Mouse (Mus musculus) layer of hippocampus, adult 18-20 months (tissue): ENCODE data around the gene Neurog2. TPM values are rescaled to one million over a fixed set of nuclear protein-coding genes. Genes with fewer than 3 reads are reported as not detected.

ENCODE experiments used
- DNase-seq, 2 experiments: peaks; one replicate each; pipeline ENCODE4 v3.0.0; 2022; ENCODE audit warnings: low spot score in 2 of 2
- total RNA-seq, 2 experiments: library from RNA; stranded (reverse); gene quantifications; 2 replicates each; pipeline ENCODE4 v1.2.3; 2021

The Neurog2 gene
- total RNA-seq, 2 experiments from 2014 or later: 0.71 to 1.5 TPM

DNA sequence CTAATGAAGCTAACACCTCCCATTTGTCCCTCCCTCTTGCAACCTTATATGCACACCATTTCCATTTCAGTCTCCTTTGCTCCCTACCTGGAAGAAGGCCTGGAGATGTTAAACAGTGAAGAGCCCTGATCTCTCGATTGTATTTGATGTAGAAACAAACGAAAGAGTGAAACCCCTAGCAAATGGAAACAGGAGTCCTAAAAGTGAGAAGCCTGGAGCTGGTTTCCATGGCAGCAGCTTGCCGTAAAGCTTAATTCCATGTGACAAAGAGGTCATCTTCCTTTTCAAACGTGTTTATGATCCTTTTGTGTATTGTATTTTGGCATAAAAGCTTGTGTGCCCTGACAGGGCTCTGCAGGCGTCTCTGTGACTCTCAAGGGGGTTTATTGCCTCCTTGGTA is 9.3 kb downstream of the Neurog2 start:
- no peak for DNase-seq

DNA sequence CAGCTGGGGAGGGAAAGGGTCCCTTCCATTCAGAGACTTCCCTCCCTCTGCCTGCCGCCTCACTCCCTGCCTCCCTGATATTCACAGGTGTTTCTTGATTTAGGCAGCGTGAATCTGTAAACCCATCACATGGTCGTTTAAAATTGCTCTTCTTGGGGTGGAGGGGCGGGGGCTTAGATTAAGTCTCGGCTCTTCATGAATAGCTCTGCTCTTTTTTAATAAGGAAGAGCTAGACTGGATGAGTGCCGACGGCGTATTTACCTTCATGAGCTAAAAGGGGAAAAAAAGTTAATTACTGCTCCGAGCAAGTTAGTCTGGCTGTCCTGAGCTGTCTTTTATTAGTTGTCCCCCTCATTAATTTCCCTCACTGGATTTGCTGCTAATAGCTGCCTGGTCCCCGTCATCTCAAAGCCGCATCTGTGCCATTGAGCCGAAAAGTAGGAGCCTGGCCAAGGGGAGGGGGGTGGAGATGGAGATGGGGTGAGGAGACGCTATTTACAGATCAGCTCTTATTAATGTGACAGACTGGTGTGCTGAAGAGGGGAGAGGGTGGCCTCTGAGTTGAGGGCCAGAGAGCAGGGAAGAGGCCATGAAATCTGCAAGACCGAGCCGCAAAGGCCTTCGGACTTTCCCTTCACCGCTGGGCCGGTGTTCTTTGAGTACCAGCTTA is 13.4 kb downstream of the Neurog2 start:
- DNase-seq: no peak

DNA sequence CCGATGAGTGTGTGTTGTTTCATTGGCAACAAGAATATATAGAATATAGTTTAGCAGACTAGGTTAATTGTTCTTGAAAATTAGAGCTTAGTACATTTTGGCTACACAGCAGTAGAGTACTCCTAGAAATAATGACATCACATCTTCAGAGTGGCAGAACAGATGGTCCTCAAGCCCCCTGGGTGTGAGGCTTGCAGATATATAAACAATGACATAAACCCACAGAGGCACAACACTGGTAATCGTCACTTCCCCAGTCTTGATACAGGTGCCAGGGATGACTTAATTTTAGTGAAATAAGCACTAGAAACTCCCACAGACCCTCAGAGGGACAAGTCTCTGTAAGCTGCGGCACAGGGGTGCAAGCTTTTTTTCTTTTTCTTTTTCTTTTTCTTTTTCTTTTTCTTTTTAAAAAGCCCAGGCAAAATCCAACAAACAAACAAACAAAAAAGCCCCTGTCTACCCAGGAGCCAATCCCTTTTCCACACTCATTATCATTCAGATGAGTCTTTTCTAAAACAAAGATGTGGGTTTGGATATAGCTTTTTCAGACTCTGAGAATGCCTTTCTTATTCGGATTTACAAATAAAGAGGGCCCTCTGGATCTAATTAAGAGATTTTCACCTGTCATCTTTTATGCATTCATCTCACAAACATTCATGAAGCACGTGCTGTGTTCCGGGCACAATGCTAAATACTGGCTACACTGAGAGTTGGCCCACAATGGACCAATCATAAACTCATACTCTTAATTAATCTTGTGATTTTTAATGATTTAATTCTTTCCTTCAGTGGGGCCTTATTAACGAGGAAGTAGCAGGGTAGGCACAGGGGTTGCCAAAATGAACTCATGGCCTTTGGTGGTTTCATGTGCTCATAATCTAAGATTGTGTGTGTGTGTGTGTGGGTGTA is 19.1 kb downstream of the Neurog2 start:
- no peak for DNase-seq

DNA sequence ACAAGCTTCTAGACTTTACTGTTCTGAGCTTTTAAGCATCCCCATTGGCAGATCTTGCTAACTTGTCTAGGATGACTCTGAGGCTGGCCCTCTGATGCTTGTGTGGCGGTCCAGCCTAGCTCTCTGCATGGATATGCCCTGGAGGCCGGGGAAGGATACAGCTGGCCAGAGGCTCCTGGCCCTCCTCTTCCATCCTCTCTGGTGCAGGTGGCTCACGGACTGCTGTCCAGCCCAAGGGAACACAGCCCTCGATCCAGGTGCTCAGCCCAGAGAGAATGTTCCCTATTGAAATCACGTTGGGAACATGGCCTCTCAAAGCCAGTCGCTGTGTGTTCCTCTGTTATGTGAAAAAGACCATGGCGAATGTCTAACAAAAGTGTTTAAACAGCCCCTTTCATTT is 27.8 kb downstream of the Neurog2 start:
- DNase-seq: no peak

DNA sequence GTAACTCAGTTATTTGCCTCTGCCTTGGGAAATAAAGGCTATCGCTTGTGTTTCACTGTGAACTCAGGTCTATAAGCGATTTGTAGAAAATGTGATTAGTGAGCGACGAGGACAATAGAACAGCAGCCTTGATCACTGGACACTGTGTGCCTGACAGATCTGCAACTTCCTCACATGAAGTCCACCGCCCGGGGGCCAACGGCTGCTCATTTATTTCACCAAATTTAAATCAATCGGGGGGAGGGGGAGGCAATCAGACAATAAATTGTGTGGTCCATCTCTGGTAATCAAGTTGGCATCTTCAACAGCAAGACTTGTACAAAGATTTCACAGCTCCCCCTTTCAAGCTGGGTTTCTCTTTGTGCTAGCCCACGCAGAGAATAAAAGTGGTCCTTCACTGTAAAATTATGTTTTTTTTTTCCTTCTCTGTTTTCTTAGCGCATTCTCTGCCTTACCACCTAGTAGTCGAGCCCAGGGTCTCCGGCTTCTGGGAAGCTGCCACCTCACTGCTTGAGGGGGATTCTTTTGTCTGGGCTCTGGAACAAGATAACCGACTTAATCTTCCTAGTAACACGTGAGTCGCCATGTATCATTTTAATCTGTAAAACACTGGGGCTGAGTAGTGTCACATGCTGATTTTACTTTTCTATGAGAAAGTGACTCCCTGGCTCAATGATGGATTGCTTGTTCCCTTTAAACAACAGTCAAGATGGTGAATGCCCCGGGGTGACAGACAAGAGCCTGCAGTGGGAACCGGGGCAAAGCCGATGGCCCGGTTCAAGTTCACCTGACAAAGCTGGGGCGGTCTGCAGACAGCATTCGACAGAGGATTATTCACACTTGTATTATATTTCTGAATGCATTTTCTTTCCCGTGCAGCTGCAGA is 29.0 kb downstream of the Neurog2 start:
- DNase-seq: no peak

DNA sequence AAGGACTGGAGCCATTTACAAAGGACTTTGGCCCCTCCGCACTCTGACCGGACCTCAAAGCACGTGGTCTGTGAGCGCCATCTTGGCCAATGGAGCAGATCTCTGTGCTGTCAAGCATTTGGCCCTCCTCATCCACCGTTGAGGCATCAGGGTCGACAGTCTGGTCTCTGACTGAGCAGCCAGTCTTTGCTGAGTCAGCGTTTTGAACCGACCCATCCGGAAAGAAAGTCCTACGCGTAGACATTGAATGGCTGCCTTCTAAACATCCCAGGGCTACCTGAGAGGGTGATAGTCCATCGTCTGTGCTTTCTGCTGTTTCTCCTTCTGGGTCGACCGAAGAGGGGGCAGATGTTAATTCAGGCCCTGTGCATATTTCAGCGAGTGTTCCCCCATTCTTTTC is 46.8 kb downstream of the Neurog2 start:
- no peak for DNase-seq

Other genes with a start within 250 kb of the Neurog2 start
- gene Ank2, start 133.8 kb upstream of the Neurog2 start, total RNA-seq: 100 to 1,000 TPM; 699 to 719 TPM
- 10 to 100 TPM; 17.6 to 18.5 TPM for gene Larp7, start 79.8 kb upstream of the Neurog2 start, total RNA-seq
- gene Zgrf1, start 79.6 kb upstream of the Neurog2 start, total RNA-seq: 1 to 10 TPM; 1.7 to 2.4 TPM
- 1 to 10 TPM; 8.8 to 9.3 TPM for gene Alpk1, start 147.4 kb downstream of the Neurog2 start, total RNA-seq
- 1 to 10 TPM; 8.7 to 8.9 TPM for gene Tifa, start 156.7 kb downstream of the Neurog2 start, total RNA-seq
- 10 to 100 TPM; 81.4 to 83.4 TPM for gene Ap1ar, start 204.4 kb downstream of the Neurog2 start, total RNA-seq